Mouse (Mus musculus) stomach, embryonic 14.5 days (tissue): Measurements from ENCODE around the gene Hnrnpab. TPM values are rescaled to one million over a fixed set of nuclear protein-coding genes. Genes with fewer than 3 reads are reported as not detected.
"Not testable (repeated sequence)": the region's sequence is repeated elsewhere in the genome, so short reads cannot be mapped to it uniquely, and the experiment has no call there.

Experiments used
- ATAC-seq: fragments of 200-750 bp; cut with Nextera tagmentation; 2 replicates; pipeline ENCODE4 v1.8.0; 2017; ENCODE audit warnings: low read depth, moderate TSS enrichment; ENCODE audit not compliant: insufficient number of reproducible peaks, insufficient read depth, low FRiP score
- H3K27ac ChIP-seq: fragments of 300-500 bp; sonication (generic); 2 replicates; pipeline ENCODE4 v1.5.1; 2014; ENCODE audit warnings: mild to moderate bottlenecking, low read length, moderate library complexity, mixed read lengths
- H3K27me3 ChIP-seq: fragments of 300-500 bp; sonication (generic); 2 replicates; pipeline ENCODE4 v1.6.1; 2014; ENCODE audit warnings: low read length, control low read depth, mixed read lengths; ENCODE audit not compliant: control insufficient read depth, insufficient read depth
- H3K36me3 ChIP-seq: fragments of 300-500 bp; sonication (generic); 2 replicates; pipeline ENCODE4 v1.6.1; 2014; ENCODE audit warnings: mild to moderate bottlenecking, control low read depth, low read length, moderate library complexity, mixed read lengths; ENCODE audit not compliant: control insufficient read depth, insufficient read depth
- H3K4me1 ChIP-seq: fragments of 300-500 bp; sonication (generic); 2 replicates; pipeline ENCODE4 v1.6.1; 2014; ENCODE audit warnings: low read length, control low read depth, mixed read lengths; ENCODE audit not compliant: control insufficient read depth, insufficient read depth
- H3K4me2 ChIP-seq: fragments of 300-500 bp; sonication (generic); replicated peaks from 2 replicates; pipeline ENCODE4 v1.6.1; 2014; ENCODE audit warnings: low read depth, low read length, control low read depth
- H3K4me3 ChIP-seq: fragments of 300-500 bp; sonication (generic); 2 replicates; pipeline ENCODE4 v1.5.1; 2014; ENCODE audit warnings: low read depth, low read length, control low read depth
- H3K9ac ChIP-seq: fragments of 300-500 bp; sonication (generic); replicated peaks from 2 replicates; pipeline ENCODE4 v1.6.1; 2014; ENCODE audit warnings: low read depth, mild to moderate bottlenecking, control low read depth, low read length, moderate library complexity, mixed read lengths
- H3K9me3 ChIP-seq: fragments of 300-500 bp; sonication (generic); 2 replicates; pipeline ENCODE4 v1.6.1; 2016; ENCODE audit warnings: low read depth, low read length, control low read depth; ENCODE audit not compliant: control insufficient read depth
- WGBS: fragments of 180-500 bp; shearing (Covaris S2); extraction: QIAGEN DNeasy Blood & Tissue Kit; methylation state at CpG from one replicate; pipeline ENCODE4 v1.1.7; 2014; 5-methylcytosine and 5-hydroxymethylcytosine counted together
- polyA plus RNA-seq: library from polyadenylated mRNA; unstranded; fragments of >200 nt; fragmentation: Nextera tagmentation; extraction: Ambion mirVana; gene quantifications from 2 replicates; pipeline ENCODE4 v1.2.1, GENCODE M21; 2014

The Hnrnpab gene
- polyA plus RNA-seq, 1 experiment from 2014 or later, result 474 TPM

- H3K4me2 ChIP-seq, result peak overlapping the region; percentile 33
- WGBS, result 66% methylated on average over 5 of the region's 5 CpGs
These were observed 31.9 kb upstream of the Hnrnpab start for GRCm38 (mm10) chr11:51638497-51638896.

GRCm38 (mm10) chr11:51637971-51638414 is 31.3 kb upstream of the Hnrnpab start:
- WGBS, result 8% methylated on average over 17 of the region's 17 CpGs
- H3K27me3 ChIP-seq, result no peaks in the 10 kb centered on the region
- peaks cover 10% of the 10 kb centered on the region; the same call in 1 of the 2 replicates for H3K4me1 ChIP-seq
- 0 out of 2 replicates have a peak overlapping the region, but pooled peaks have one; percentile 8 for H3K4me3 ChIP-seq
- H3K9ac ChIP-seq, result no peak overlapping the region; the same call in 1 of the 2 replicates
- no peak for ATAC-seq
- peak overlapping the region; percentile 33 for H3K4me2 ChIP-seq
- no peaks in the 10 kb centered on the region for H3K9me3 ChIP-seq
- 0 out of 2 replicates have a peak overlapping the region, but pooled peaks have one; percentile 13 for H3K27ac ChIP-seq
- H3K36me3 ChIP-seq, result no peaks in the 10 kb centered on the region

More at GRCm38 (mm10) chr11:51638497-51638896, 31.9 kb upstream of the Hnrnpab start:
- Histone ChIP-seq H3K27me3 (no peaks in the 10 kb centered on the region), H3K9ac (no peak overlapping the region), H3K36me3 (no peaks in the 10 kb centered on the region), H3K27ac (0 out of 2 replicates have a peak overlapping the region, but pooled peaks have one; percentile 13), H3K4me1 (peaks cover 10% of the 10 kb centered on the region; the same call in 1 of the 2 replicates), H3K9me3 (no peaks in the 10 kb centered on the region), H3K4me3 (no peak overlapping the region)
- ATAC-seq, result no peak

GRCm38 (mm10) chr11:51636323-51636684 is 29.7 kb upstream of the Hnrnpab start:
- peak overlapping the region; percentile 72 for H3K4me3 ChIP-seq
- H3K27me3 ChIP-seq, result no peaks in the 10 kb centered on the region
- WGBS, result 3% methylated on average over 6 of the region's 6 CpGs
- H3K9me3 ChIP-seq, result no peaks in the 10 kb centered on the region
- peaks cover 10% of the 10 kb centered on the region; the same call in 1 of the 2 replicates for H3K4me1 ChIP-seq
- H3K36me3 ChIP-seq, result no peaks in the 10 kb centered on the region
- peak; percentile 44; the same call in 1 of the 2 replicates for ATAC-seq
- H3K27ac ChIP-seq, result peak overlapping the region; percentile 76; the same call in 1 of the 2 replicates
- peak overlapping the region; percentile 64 for H3K9ac ChIP-seq
- peak overlapping the region; percentile 76 for H3K4me2 ChIP-seq

DNA sequence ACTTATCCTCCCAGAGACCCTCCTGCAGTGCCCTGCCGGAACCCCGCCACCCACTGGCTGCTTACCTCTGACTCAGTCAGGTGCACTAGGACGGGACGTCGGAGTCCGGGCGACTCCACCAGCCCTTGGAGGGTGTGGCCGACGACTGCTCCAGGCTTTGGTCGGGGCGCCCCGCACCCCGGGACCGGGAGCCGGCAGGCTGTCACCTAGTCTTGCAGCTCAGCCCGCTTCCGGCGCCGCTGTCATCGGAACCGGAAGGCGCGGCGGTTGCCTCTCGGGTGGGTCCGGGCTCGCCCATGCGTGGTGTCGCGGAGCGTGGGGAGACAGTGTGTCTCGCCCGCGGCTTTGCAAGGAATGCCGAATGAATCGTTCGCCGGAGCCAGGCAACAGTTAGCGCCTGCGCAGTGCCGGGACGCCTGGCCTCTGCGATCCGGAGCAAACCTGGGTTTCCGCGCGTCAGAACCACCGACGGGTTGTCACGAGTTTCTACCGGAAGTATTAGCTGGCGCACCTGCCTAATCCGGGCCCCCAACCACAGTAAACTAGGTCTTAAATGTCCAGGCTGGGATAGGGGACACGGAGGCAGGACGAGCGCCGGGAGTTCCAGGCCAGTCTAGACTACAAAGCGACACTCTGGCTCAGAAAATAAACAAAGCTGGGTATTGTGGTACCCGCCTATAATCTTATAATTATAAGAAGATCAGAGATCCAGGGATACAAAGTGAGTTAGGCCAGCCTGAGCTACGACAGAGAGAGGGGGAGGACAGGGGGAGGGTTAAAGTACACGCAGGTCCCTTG is 29.1 kb upstream of the Hnrnpab start, which contains the start of gene Rmnd5b:
Gene Rmnd5b (minus strand): TSS at position 372 of the 798 bp plus-strand sequence.
- under 1% methylated on average over 61 of the region's 61 CpGs for WGBS
- ATAC-seq, result peak; percentile 78
- Histone ChIP-seq H3K9ac (peak within 1 kb of the TSS; percentile 64), H3K27ac (peak within 1 kb of the TSS; percentile 76), H3K9me3 (no peaks in the 10 kb centered on the region), H3K4me2 (peak within 1 kb of the TSS; percentile 76), H3K36me3 (no peaks in the 10 kb centered on the region), H3K27me3 (no peaks in the 10 kb centered on the region), H3K4me3 (peak within 1 kb of the TSS; percentile 72), H3K4me1 (peaks cover 10% of the 10 kb centered on the region; the same call in 1 of the 2 replicates)

DNA sequence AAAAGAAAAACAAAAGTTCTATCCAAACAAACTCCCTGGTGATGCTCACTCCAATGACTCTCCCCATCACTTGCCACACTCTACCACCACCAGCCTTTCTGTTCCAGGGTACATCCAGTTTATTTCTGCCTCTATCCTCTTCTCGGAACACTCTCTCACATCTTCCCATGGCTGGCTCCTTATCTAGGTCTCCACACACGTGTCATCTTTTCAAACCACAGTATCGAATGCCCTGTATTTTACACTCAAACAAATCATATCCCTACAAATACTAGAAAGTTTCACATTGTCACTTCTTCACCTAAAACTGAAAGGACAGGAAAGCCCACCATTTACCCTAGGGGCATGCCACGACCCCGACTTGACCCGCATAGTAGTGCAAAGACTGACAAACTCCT is 28.5 kb upstream of the Hnrnpab start:
- Histone ChIP-seq H3K4me1 (peaks cover 10% of the 10 kb centered on the region; the same call in 1 of the 2 replicates), H3K27me3 (no peaks in the 10 kb centered on the region), H3K4me3 (peak overlapping the region; percentile 72), H3K9me3 (no peaks in the 10 kb centered on the region), H3K36me3 (no peaks in the 10 kb centered on the region), H3K4me2 (peak overlapping the region; percentile 76), H3K9ac (peak overlapping the region; percentile 64), H3K27ac (peak overlapping the region; percentile 76)
- 10% methylated on average over 6 of the region's 6 CpGs for WGBS
- no peak for ATAC-seq

DNA sequence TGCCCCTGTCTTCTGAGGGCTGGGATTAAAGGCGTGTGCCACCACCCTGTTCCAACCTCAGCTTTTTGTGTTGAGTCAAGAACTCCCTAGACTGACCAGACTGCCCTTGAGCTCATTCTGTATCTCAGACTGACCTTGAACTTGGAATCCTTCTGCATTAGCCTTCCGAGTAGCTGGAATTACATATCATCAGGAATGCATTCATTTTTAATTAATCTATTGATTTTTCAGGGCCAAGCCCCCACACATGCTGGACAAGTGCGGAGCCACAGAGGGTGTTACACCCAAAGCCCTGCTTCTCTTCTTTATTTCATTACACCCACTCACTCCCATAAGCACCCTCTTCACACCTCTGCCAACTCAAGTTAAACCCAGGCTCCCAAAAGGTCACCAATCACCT is 27.1 kb upstream of the Hnrnpab start:
- no peak overlapping the region for H3K9ac ChIP-seq
- H3K27ac ChIP-seq, result no peak overlapping the region
- 89% methylated on average over 3 of the region's 3 CpGs for WGBS
- no peaks in the 10 kb centered on the region for H3K9me3 ChIP-seq
- H3K36me3 ChIP-seq, result no peaks in the 10 kb centered on the region; the same call in 1 of the 2 replicates
- no peaks in the 10 kb centered on the region for H3K27me3 ChIP-seq
- H3K4me1 ChIP-seq, result peaks cover 10% of the 10 kb centered on the region; the same call in 1 of the 2 replicates
- no peak for ATAC-seq
- H3K4me2 ChIP-seq, result no peak overlapping the region
- H3K4me3 ChIP-seq, result no peak overlapping the region

DNA sequence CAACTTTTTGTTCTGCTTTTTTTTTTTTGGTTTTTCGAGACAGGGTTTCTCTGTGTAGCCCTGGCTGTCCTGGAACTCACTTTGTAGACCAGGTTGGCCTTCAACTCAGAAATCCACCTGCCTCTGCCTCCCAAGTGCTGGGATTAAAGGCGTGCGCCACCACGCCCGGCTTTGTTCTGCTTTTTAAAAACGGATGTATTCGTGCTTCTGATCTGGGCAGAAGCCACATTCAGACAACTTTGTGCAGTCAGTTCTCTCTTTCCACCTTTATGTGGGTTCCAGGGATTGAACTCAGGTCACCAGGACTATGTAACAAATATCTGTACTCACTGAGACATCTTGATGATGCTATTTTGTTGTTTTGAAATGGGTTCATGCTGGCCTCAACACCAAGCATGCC is 26.6 kb upstream of the Hnrnpab start:
- H3K36me3 ChIP-seq, H3K9ac ChIP-seq, H3K4me2 ChIP-seq, H3K4me1 ChIP-seq, H3K9me3 ChIP-seq, H3K27ac ChIP-seq, ATAC-seq, H3K4me3 ChIP-seq, H3K27me3 ChIP-seq: not testable (repeated sequence)
- WGBS, result 93% methylated on average over 7 of the region's 7 CpGs

DNA sequence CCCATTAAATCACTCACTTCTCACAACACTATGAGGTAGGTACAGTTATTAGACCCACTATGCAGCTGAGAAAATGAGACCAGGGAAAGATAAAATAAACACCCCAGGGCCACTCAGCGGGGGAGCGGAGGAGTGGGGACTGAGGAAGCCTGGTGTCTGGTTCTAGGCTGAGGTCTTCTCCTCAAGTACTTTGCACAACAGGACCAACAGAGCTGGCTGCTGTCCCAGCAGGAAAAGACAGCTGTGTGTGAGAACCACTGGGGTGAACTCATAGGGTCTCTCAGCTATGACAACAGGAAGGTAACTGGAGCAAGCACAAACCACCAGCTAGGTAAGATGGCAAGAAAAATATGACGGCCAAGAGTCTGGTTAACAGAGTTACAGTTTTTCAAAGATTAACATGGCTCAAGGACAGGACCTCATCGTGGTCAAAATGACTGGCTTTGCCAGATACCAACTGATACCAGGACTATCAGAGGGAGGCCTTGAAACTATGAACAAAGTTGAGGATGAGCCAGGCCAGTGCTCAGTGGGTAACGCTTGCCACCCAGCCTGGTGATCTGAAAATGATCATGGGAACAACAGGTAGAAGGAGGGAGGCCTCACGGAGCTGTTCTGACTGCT is 25.6 kb upstream of the Hnrnpab start:
- H3K4me1 ChIP-seq, result peaks cover 10% of the 10 kb centered on the region; the same call in 1 of the 2 replicates
- no peak overlapping the region for H3K4me2 ChIP-seq
- no peaks in the 10 kb centered on the region for H3K27me3 ChIP-seq
- peaks cover 3% of the 10 kb centered on the region; the same call in 1 of the 2 replicates for H3K36me3 ChIP-seq
- no peak for ATAC-seq
- H3K27ac ChIP-seq, result no peak overlapping the region
- no peak overlapping the region for H3K4me3 ChIP-seq
- no peaks in the 10 kb centered on the region for H3K9me3 ChIP-seq
- WGBS, result 89% methylated on average over 6 of the region's 6 CpGs
- H3K9ac ChIP-seq, result no peak overlapping the region
